Mouse (Mus musculus) granulocyte monocyte progenitor cell, adult 5-6 weeks (primary cell): ENCODE data around the gene Sfrp2. TPM values are rescaled to one million over a fixed set of nuclear protein-coding genes. Genes with fewer than 3 reads are reported as not detected.

Experiments used
- total RNA-seq, 2 experiments: library from RNA; stranded (forward) in 1 of 2; stranded (reverse) in 1 of 2; fragments of 200-712, 200-1000 nt in 1 of 2; fragments of >200 nt in 1 of 2; fragmentation: Nextera tagmentation in 1 of 2; gene quantifications; 2 replicates each; pipeline ENCODE4 v1.2.3; 2014 to 2017

Sfrp2 gene
- total RNA-seq, 2 experiments from 2014 or later = not detected

Other genes starting within 250 kb of the Sfrp2 start
- gene Tlr2, start 75.4 kb downstream of the Sfrp2 start, total RNA-seq (2014; fragmentation: Nextera tagmentation) = 11.2 and 13.4 TPM in 2 replicates
- 7.8 and 14.1 TPM in 2 replicates for gene Tlr2, start 75.4 kb downstream of the Sfrp2 start, total RNA-seq (2017)